Comparison of ENCODE assay signal across 10 mouse cellular contexts in genomic region chr8:85076001-85076400, GRCm38 (mm10). TPM values are rescaled to one million over a fixed set of nuclear protein-coding genes. Genes with fewer than 3 reads are reported as not detected.
DNase-seq lines count a peak whose midpoint lies in the region; ATAC-seq and TF ChIP-seq lines count a peak whose summit lies in the region.
"Had no signal": no experiment of that assay in that cellular context is flagged by ENCODE, and none has a peak within 500 bp of the region (broad histone marks: within the 10 kb centered on the region; RNA-seq: fewer than 3 reads in every experiment).

No protein-coding gene starts in this region.

- H3K4me2 ChIP-seq in kidney, embryonic 16.5 days (replicated peaks; ENCODE audit: low read depth, low read length): no peak overlapping the region
- H3K4me2 ChIP-seq in intestine, embryonic 16.5 days (ENCODE audit: low read depth, low read length): no peak overlapping the region

- no peaks in the 10 kb centered on the region for H3K9me3 ChIP-seq in kidney, embryonic 16.5 days (ENCODE audit: low read length)
- no peaks in the 10 kb centered on the region for H3K9me3 ChIP-seq in intestine, embryonic 16.5 days (ENCODE audit: control insufficient read depth, low read length)

- no peaks in the 10 kb centered on the region for H3K27me3 ChIP-seq in kidney, embryonic 16.5 days (ENCODE audit: insufficient read depth, low read length)
- no peaks in the 10 kb centered on the region for H3K27me3 ChIP-seq in small intestine, adult 2 months (ENCODE audit: control insufficient read depth, insufficient read depth, low read length)
- H3K27me3 ChIP-seq in intestine, embryonic 16.5 days (replicated peaks; ENCODE audit: control insufficient read depth, insufficient read depth, low read length): no peaks in the 10 kb centered on the region

- peaks cover 10% of the 10 kb centered on the region for H3K4me1 ChIP-seq in kidney, embryonic 16.5 days (ENCODE audit: insufficient read depth, low read length)
- peaks cover 7% of the 10 kb centered on the region; the same call in 1 of the 2 replicates for H3K4me1 ChIP-seq in small intestine, adult 2 months (ENCODE audit: control insufficient read depth, insufficient read depth, insufficient read length, low read length)
- peaks cover 15% of the 10 kb centered on the region for H3K4me1 ChIP-seq in intestine, embryonic 16.5 days (ENCODE audit: control insufficient read depth, insufficient read depth, low read length)

- ATAC-seq in kidney, embryonic 16.5 days (ENCODE audit: low FRiP score, low TSS enrichment): no peak
- ATAC-seq in intestine, embryonic 16.5 days: no peak

- no peak overlapping the region for H3K9ac ChIP-seq in kidney, embryonic 16.5 days (replicated peaks; ENCODE audit: low read length)
- H3K9ac ChIP-seq in intestine, embryonic 16.5 days (ENCODE audit: low read depth, low read length): no peak overlapping the region

- peaks cover 39% of the 10 kb centered on the region for H3K36me3 ChIP-seq in kidney, embryonic 16.5 days (ENCODE audit: insufficient read depth, low read length)
- peaks cover 25% of the 10 kb centered on the region for H3K36me3 ChIP-seq in small intestine, adult 2 months (ENCODE audit: control insufficient read depth, insufficient read depth, low read length)
- 0 out of 2 replicates have a peak, but pooled peaks cover 2% of the 10 kb centered on the region for H3K36me3 ChIP-seq in intestine, embryonic 16.5 days (ENCODE audit: control insufficient read depth, insufficient read depth, low read length)

- TF ChIP-seq CTCF in small intestine, adult 2 months (IDR thresholded peaks at IDR 0.05; ENCODE audit: extremely low read depth, insufficient read length, insufficient replicate concordance, low read depth, low read length): peak; percentile 34; the same call in 1 of the 2 replicates

- peak; percentile 42 for DNase-seq in kidney, adult 11 months
- DNase-seq in ES-CJ7 (ENCODE audit: low read depth, low spot score): peak; percentile 74
- DNase-seq in adrenal gland, postnatal 36 days: peak; percentile 47 to 62
- peak; percentile 53 for DNase-seq in kidney, postnatal 14 days
- no peak for DNase-seq in frontal cortex, postnatal 36 days (ENCODE audit: low spot score in 2 of 2)

- TF ChIP-seq POLR2A in small intestine, adult 2 months (IDR thresholded peaks at IDR 0.05; ENCODE audit: low read depth, low read length): no peak

- H3K4me3 ChIP-seq in kidney, embryonic 16.5 days (ENCODE audit: low read length): no peak overlapping the region
- no peak overlapping the region for H3K4me3 ChIP-seq in small intestine, adult 2 months (ENCODE audit: low read depth, low read length)
- H3K4me3 ChIP-seq in intestine, embryonic 16.5 days (ENCODE audit: low read length): no peak overlapping the region

- H3K27ac ChIP-seq in kidney, embryonic 16.5 days (ENCODE audit: low read length): no peak overlapping the region
- H3K27ac ChIP-seq in small intestine, adult 2 months (ENCODE audit: insufficient read depth, low read depth, low read length): no peak overlapping the region
- no peak overlapping the region for H3K27ac ChIP-seq in intestine, embryonic 16.5 days (ENCODE audit: low read length)

- 81% methylated on average over 9 of the region's 9 CpGs for WGBS in kidney, embryonic 16.5 days
- WGBS in small intestine, adult 2 months: 75% methylated on average over 9 of the region's 9 CpGs
- 79% methylated on average over 9 of the region's 9 CpGs for WGBS in intestine, embryonic 16.5 days

RNA-seq across cellular contexts. Expression of gene Dhps, which starts 4.4 kb away (rescaled TPM):
- 60.6 and 70.5 TPM in 2 replicates for polyA plus RNA-seq in kidney, embryonic 16.5 days (2015; fragmentation: Nextera tagmentation; extraction: Ambion mirVana)
- 10 to 100 TPM; 32.2 to 32.7 TPM for total RNA-seq in adrenal gland, postnatal 36 days (2021)
- polyA plus RNA-seq in small intestine, adult 2 months (2012; rRNA removed): 34.8 and 47.2 TPM in 2 replicates
- polyA plus RNA-seq in intestine, embryonic 16.5 days (2015; fragmentation: Nextera tagmentation; extraction: Ambion mirVana): 56.0 and 57.4 TPM in 2 replicates

RNA-seq across cellular contexts. Expression of gene Wdr83os, which starts 4.5 kb away (rescaled TPM):
- 141 TPM in 2 replicates for polyA plus RNA-seq in kidney, embryonic 16.5 days (2015; fragmentation: Nextera tagmentation; extraction: Ambion mirVana)
- total RNA-seq in adrenal gland, postnatal 36 days (2021): 10 to 100 TPM; 69.1 to 79.6 TPM
- 66.0 and 79.1 TPM in 2 replicates for polyA plus RNA-seq in small intestine, adult 2 months (2012; rRNA removed)
- polyA plus RNA-seq in intestine, embryonic 16.5 days (2015; fragmentation: Nextera tagmentation; extraction: Ambion mirVana): 138 and 146 TPM in 2 replicates

RNA-seq across cellular contexts. Expression of gene Wdr83, which starts 5.1 kb away (rescaled TPM):
- polyA plus RNA-seq in kidney, embryonic 16.5 days (2015; fragmentation: Nextera tagmentation; extraction: Ambion mirVana): 53.0 and 54.8 TPM in 2 replicates
- total RNA-seq in adrenal gland, postnatal 36 days (2021): 10 to 100 TPM; 20.5 to 25.5 TPM
- polyA plus RNA-seq in small intestine, adult 2 months (2012; rRNA removed): 13.4 and 26.8 TPM in 2 replicates
- polyA plus RNA-seq in intestine, embryonic 16.5 days (2015; fragmentation: Nextera tagmentation; extraction: Ambion mirVana): 39.7 and 43.8 TPM in 2 replicates

RNA-seq across cellular contexts. Expression of gene Man2b1, which starts 7.1 kb away (rescaled TPM):
- polyA plus RNA-seq in kidney, embryonic 16.5 days (2015; fragmentation: Nextera tagmentation; extraction: Ambion mirVana): 46.9 and 53.6 TPM in 2 replicates
- 10 to 100 TPM; 38.1 to 45.5 TPM for total RNA-seq in adrenal gland, postnatal 36 days (2021)
- 28.8 and 38.1 TPM in 2 replicates for polyA plus RNA-seq in small intestine, adult 2 months (2012; rRNA removed)
- 72.4 and 85.5 TPM in 2 replicates for polyA plus RNA-seq in intestine, embryonic 16.5 days (2015; fragmentation: Nextera tagmentation; extraction: Ambion mirVana)

RNA-seq across cellular contexts. Expression of gene Gm5741, which starts 8.2 kb away (rescaled TPM):
- polyA plus RNA-seq in kidney, embryonic 16.5 days (2015; fragmentation: Nextera tagmentation; extraction: Ambion mirVana): 0.62 and 0.92 TPM in 2 replicates
- total RNA-seq in adrenal gland, postnatal 36 days (2021): 1 to 10 TPM in 1 of 2 experiments, not detected in 1; 1.2 TPM
- polyA plus RNA-seq in small intestine, adult 2 months (2012; rRNA removed): 1.4 TPM in 1 of 2 replicates, not detected in the other
- polyA plus RNA-seq in intestine, embryonic 16.5 days (2015; fragmentation: Nextera tagmentation; extraction: Ambion mirVana): not detected in 2 replicates
- polyA plus RNA-seq: embryonic facial prominence, embryonic 11.5 days; stomach, embryonic 14.5 days had no signal

Comparison
In these comparisons a context has a peak if more than half of its experiments do, and no peak if none do; other contexts are left out.
1. DNase-seq: peak in kidney, adult 11 months (single experiment), ES-CJ7 (single experiment), adrenal gland, postnatal 36 days (2 of 2) and kidney, postnatal 14 days (single experiment); none in frontal cortex, postnatal 36 days (0 of 2).